Mouse (Mus musculus): Measurements from ENCODE around the gene Nop53. TPM values are rescaled to one million over a fixed set of nuclear protein-coding genes. Genes with fewer than 3 reads are reported as not detected.

The Nop53 gene
- 150 and 152 TPM in 2 replicates for polyA plus RNA-seq (2015; fragmentation: Nextera tagmentation; extraction: Ambion mirVana)

DNA sequence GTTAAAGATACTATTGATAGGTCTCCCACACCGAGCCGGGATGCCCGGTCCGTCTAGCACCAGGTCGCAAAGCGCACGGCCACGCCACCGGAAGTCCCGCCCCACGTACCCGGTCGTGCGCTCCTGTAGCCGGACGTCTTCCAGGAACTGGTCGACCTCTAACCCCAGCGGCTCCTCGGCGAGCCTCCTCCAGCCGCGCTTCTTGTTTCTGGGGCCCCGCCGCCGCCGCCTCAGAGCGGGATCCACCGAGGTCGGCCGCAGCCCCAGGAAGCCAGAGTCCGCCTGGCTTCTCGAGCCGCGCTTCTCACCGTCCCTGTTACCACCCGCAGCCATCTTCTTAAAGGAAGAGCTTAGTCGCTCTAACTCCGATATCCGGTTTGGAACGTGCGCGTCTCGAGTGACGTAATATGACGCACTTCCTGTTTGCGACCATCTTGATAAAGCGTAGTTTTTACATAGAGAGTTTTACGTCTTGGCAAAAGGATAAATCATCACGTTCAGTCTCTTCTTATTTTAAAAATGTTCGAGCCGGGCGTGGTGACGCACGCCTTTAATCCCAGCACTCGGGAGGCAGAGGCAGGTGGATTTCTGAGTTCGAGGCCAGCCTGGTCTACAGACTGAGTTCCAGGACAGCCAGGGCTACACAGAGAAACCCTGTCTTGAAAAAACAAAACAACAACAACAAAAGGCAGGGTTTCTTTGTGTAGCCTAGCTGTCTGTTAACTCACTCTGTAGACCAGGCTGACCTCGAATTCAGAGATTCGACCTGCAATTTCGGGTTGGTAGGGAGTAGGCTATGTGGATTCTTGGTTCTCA is at the start of gene Nop53:
Gene Nop53 (minus strand): TSS at position 354 of the 816 bp plus-strand sequence.
- Histone ChIP-seq H3K9ac (peak within 1 kb of the TSS; percentile 71), H3K4me1 (peaks cover 19% of the 10 kb centered on the region), H3K9me3 (replicated peaks) (no peaks in the 10 kb centered on the region), H3K27me3 (no peaks in the 10 kb centered on the region), H3K27ac (peak within 1 kb of the TSS; percentile 91), H3K4me2 (peak within 1 kb of the TSS; percentile 84), H3K4me3 (peak within 1 kb of the TSS; percentile 65), H3K36me3 (ENCODE audit: poor library complexity, severe bottlenecking) (peaks cover 36% of the 10 kb centered on the region)
- peak; percentile 95 for ATAC-seq
- 2% methylated on average over 59 of the region's 59 CpGs for WGBS

DNA sequence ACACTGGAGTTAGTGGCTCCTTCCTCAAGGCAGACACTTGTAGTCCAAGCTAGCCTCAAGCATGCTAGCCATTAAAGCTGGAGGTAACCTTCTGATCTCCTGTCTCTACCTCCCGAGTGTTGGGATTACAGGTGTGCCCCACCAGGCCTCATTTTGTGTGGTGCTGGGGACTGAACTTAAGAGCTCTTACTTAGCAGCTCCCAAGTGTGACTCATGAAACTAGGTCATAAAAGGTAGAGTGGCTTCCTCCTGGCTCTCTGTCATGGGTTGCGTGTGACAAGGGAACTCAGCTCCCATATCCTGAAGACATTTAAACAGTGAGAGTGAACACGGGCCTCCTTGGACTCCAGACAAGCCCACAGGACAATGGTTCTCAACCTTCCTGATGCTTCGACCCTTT is 47.9 kb upstream of the Nop53 start:
- H3K9me3 ChIP-seq (replicated peaks): no peaks in the 10 kb centered on the region
- 94% methylated on average over 4 of the region's 4 CpGs for WGBS
- no peak overlapping the region for H3K4me2 ChIP-seq
- H3K4me1 ChIP-seq: no peaks in the 10 kb centered on the region
- no peak overlapping the region for H3K9ac ChIP-seq
- H3K4me3 ChIP-seq: no peak overlapping the region
- ATAC-seq: no peak
- H3K36me3 ChIP-seq (ENCODE audit: poor library complexity, severe bottlenecking): peaks cover 95% of the 10 kb centered on the region
- no peaks in the 10 kb centered on the region for H3K27me3 ChIP-seq
- no peak overlapping the region for H3K27ac ChIP-seq

DNA sequence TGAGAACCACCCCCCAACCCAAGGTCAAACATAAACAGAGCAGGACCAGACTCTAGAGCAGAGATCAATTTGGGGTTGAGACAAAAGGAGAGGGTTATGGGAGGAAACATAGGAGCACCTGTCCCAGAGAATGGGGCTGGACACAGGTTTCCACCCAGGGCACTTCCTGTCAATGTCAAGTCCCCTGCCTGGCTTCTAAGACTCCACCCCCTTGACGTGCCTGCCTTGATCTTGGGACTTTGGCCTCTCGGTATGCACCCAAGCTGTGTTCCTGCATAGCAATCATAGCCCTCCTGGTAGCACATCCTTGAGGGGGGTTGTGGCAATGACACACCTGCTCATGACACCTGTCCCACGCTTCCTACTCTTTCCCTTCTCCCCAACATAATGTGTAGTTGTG is 47.3 kb upstream of the Nop53 start:
- 81% methylated on average over 3 of the region's 3 CpGs for whole genome bisulfite sequencing

DNA sequence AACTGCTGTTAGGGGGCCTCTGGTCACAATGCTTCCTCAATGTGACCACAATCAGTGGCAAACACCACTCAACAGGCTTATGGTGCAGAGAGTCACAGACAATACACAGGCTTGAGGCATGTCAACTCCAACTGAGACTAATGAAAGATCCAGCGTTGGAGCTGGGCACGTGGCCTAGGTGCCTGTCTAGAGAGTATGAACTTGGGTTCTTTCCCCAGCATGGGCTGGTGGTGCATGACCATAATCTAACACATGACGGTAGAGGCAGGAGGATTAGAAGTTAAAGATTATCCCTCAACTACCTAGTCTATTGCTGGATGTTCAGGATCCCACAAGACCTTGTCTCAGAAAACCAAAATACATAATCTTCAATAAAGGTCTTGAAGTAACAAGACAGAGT is 45.9 kb upstream of the Nop53 start:
- H3K27ac ChIP-seq: no peak overlapping the region
- H3K27me3 ChIP-seq: no peaks in the 10 kb centered on the region
- H3K36me3 ChIP-seq (ENCODE audit: poor library complexity, severe bottlenecking): peaks cover 99% of the 10 kb centered on the region
- no peak overlapping the region for H3K4me2 ChIP-seq
- no peaks in the 10 kb centered on the region for H3K9me3 ChIP-seq (replicated peaks)
- no peak for ATAC-seq
- H3K4me3 ChIP-seq: no peak overlapping the region
- WGBS: 95% methylated on average over 3 of the region's 3 CpGs
- H3K4me1 ChIP-seq: no peaks in the 10 kb centered on the region
- no peak overlapping the region for H3K9ac ChIP-seq

More for the DNA sequence above, 47.3 kb upstream of the Nop53 start:
- H3K27ac ChIP-seq: no peak overlapping the region
- H3K9ac ChIP-seq: no peak overlapping the region
- no peaks in the 10 kb centered on the region for H3K4me1 ChIP-seq
- peaks cover 99% of the 10 kb centered on the region for H3K36me3 ChIP-seq (ENCODE audit: poor library complexity, severe bottlenecking)
- H3K9me3 ChIP-seq (replicated peaks): no peaks in the 10 kb centered on the region
- no peak overlapping the region for H3K4me2 ChIP-seq
- no peak for ATAC-seq
- H3K4me3 ChIP-seq: no peak overlapping the region
- no peaks in the 10 kb centered on the region for H3K27me3 ChIP-seq

DNA sequence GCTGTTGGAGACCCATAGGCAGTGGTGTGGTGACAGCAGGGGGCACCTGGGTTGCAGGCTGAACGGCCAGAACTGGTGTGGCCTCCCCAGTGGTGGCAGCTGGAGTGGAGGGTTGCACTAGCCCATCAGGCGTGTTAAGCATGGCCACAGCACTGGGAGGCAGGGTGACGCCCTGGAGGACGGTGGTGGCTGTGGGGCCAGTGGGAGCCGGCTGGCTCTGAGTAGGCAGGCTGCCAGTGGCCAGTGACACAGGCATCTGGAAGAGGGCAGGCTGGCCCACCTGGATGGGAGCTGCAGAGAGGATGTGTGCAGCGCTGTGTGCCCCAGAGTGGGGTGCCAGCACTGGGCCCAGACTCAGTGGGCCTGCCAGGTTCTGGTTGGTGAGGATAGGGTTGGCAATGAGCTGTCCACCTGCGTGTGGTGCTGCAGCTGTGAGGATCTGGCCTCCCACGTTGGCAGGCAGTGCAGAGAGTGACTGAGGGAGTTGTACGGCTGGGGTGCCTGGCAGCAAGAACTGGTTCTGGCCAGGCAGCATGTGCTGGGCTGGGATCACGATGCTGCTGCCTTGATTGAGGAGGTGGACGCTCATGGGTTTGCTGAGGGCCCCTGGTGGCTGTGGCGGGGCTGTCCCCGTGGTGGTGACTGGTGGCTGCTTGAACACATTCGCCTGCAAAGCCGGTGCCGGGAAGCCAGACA is 41.9 kb upstream of the Nop53 start:
- H3K9me3 ChIP-seq (replicated peaks): no peaks in the 10 kb centered on the region
- ATAC-seq: no peak
- no peak overlapping the region for H3K27ac ChIP-seq
- H3K4me2 ChIP-seq: no peak overlapping the region
- H3K27me3 ChIP-seq: no peaks in the 10 kb centered on the region
- H3K36me3 ChIP-seq (ENCODE audit: poor library complexity, severe bottlenecking): peaks cover 86% of the 10 kb centered on the region
- H3K4me1 ChIP-seq: no peaks in the 10 kb centered on the region
- WGBS: 96% methylated on average over 16 of the region's 16 CpGs
- no peak overlapping the region for H3K4me3 ChIP-seq
- no peak overlapping the region for H3K9ac ChIP-seq

DNA sequence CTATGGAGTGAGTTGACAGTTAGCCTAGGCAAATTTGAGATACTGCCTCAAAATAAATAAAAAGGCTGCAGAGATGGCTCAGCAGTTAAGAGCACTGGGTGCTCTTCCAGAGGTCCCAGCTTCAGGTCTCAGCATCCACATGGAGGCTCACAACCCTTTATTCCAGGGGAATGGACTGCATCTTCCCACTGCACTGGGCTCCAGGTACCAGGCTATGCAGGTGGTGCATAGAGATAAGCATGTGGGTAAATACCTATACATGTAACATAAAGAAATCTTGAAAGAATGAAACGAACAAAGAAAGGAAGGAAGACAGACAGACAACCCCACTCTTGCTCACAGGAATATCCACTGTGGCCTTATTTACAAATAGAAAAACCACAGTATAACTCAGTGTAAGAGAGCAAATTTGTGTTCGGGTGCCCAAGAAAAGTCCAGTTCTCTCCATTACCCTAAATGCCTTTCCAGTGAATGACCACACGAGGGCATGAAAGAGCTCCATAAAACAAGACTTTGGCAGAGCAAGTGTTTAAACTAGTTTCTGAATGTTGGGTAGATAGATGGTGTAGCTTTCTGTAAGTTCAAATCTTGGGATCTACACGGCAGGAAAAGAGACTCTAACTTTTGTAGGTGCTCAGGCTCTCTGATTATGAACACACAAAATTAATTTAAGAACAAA is 37.0 kb upstream of the Nop53 start:
- no peaks in the 10 kb centered on the region for H3K9me3 ChIP-seq (replicated peaks)
- H3K4me1 ChIP-seq: no peaks in the 10 kb centered on the region
- H3K36me3 ChIP-seq (ENCODE audit: poor library complexity, severe bottlenecking): peaks cover 79% of the 10 kb centered on the region
- no peak for ATAC-seq
- no peak overlapping the region for H3K27ac ChIP-seq
- H3K9ac ChIP-seq: no peak overlapping the region
- no peak overlapping the region for H3K4me2 ChIP-seq
- H3K27me3 ChIP-seq: no peaks in the 10 kb centered on the region
- WGBS: 39% methylated on average over 4 of the region's 4 CpGs
- H3K4me3 ChIP-seq: no peak overlapping the region

DNA sequence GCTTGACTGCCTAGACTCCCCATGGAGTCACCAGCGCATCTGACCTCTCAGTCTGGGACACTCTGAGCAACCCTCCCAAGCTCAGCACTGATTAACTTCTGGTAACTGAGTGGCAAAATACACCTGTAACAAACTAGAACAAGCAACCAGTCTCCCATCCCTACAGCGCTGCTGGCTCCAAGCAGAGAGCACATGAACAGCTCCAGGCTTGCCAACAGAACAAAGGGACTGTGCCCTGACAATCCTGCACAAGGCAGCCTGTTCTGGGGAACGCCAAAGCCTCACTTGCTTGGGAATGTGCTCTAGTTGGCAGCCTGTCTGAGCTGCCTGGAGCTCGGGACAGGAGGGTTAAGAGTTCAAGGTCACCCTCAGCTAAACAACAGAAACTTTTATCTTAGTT is 35.7 kb upstream of the Nop53 start:
- H3K27me3 ChIP-seq: no peaks in the 10 kb centered on the region
- no peak for ATAC-seq
- no peak overlapping the region; the same call in 1 of the 2 replicates for H3K9ac ChIP-seq
- WGBS: 82% methylated on average over 4 of the region's 4 CpGs
- H3K27ac ChIP-seq: no peak overlapping the region
- peaks cover 79% of the 10 kb centered on the region for H3K36me3 ChIP-seq (ENCODE audit: poor library complexity, severe bottlenecking)
- no peak overlapping the region for H3K4me2 ChIP-seq
- no peaks in the 10 kb centered on the region for H3K4me1 ChIP-seq
- no peaks in the 10 kb centered on the region for H3K9me3 ChIP-seq (replicated peaks)
- H3K4me3 ChIP-seq: no peak overlapping the region

DNA sequence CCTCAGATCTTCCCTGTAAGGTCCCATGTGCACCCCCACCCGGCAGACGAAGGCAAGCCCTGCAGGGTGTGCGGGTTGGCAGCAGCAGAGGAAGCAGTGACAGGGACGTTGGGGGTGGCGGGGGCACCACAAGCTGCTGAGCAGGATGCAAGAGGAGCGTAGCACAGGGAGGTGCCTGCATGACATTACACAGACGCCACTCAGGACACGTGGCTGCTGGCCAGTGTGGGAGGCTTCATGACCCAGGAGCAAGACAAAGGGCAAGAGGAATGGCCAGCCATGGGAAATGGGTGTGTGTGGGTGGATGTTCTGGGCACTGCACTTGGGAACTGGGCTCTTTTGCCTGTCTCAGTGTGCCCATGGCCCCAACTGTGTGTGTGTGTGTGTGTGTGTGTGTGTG is 34.4 kb upstream of the Nop53 start:
- no peak overlapping the region for H3K4me2 ChIP-seq
- WGBS: 85% methylated on average over 8 of the region's 8 CpGs
- no peaks in the 10 kb centered on the region for H3K27me3 ChIP-seq
- no peak overlapping the region for H3K9ac ChIP-seq
- no peak overlapping the region for H3K27ac ChIP-seq
- H3K36me3 ChIP-seq (ENCODE audit: poor library complexity, severe bottlenecking): peaks cover 79% of the 10 kb centered on the region
- ATAC-seq: 0 out of 2 replicates have a peak, but pooled peaks have one; percentile 2
- H3K9me3 ChIP-seq (replicated peaks): no peaks in the 10 kb centered on the region
- H3K4me1 ChIP-seq: no peaks in the 10 kb centered on the region
- H3K4me3 ChIP-seq: no peak overlapping the region

DNA sequence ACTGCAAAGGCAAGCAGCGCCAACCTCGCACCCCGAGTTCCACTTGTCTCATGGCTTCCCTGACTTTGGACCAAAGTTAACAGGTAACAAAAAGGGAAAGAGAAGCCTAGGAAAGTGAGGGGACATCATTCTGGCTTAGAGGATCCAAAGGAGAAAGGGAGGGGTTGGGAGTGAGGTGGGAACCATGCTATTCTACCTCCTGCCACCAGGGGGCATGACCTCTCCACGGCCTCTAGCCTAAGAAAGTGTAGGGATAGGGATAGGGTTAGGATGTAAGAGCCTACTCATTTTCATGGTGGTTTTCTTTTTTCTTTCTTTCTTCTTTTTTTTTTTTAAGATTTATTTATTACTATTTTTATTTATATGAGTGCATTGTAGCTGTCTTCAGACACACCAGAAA is 30.0 kb upstream of the Nop53 start:
- Histone ChIP-seq H3K9ac (no peak overlapping the region), H3K9me3 (replicated peaks) (no peaks in the 10 kb centered on the region), H3K27ac (no peak overlapping the region), H3K36me3 (ENCODE audit: poor library complexity, severe bottlenecking) (peaks cover 97% of the 10 kb centered on the region), H3K27me3 (no peaks in the 10 kb centered on the region), H3K4me1 (no peaks in the 10 kb centered on the region), H3K4me2 (no peak overlapping the region), H3K4me3 (no peak overlapping the region)
- no peak for ATAC-seq
- 80% methylated on average over 4 of the region's 4 CpGs for WGBS

DNA sequence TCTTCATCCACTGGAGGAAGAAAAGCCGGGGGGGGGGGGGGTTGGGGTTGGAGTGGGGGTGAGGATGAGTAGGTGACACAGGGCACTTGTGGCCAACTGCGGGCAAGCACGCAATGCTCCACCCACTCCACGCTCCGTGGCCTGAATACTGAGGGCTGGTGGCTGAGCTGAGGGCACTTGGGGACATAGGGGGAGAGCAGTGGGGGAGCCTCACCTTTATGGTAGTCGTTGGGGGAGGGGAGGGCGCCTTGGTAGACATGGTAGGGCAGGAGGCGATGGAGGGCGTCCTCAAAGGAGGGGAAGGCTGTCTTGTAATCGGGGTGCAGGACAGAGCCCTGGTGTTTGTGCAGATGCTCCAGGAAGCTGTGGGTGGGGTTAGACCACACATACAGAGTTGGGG is 29.6 kb upstream of the Nop53 start:
- Histone ChIP-seq H3K4me3 (no peak overlapping the region), H3K27ac (no peak overlapping the region)
- 93% methylated on average over 10 of the region's 10 CpGs for WGBS

DNA sequence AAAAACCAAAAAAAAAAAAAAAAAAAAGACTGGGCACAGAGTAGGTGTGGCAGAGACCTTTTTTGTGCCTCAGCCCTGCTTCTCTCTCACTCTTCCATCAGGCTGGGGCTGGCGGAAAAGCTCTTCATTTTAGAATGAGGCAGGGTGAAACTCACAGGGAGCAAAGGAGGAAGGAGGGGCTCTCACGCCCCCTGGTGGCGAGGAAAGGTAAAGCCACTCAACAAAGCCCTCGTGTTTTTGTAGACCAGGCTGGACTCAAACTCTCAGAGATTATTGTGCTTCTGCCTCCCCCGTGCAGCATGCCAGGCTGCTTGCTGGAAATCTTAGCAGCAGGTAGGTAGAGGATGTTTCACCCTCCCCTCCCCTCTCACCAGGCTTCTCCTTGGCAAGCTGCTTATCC is 28.8 kb upstream of the Nop53 start:
- Histone ChIP-seq H3K27me3 (no peaks in the 10 kb centered on the region), H3K4me2 (no peak overlapping the region), H3K4me1 (no peaks in the 10 kb centered on the region), H3K27ac (no peak overlapping the region), H3K9me3 (replicated peaks) (no peaks in the 10 kb centered on the region), H3K36me3 (ENCODE audit: poor library complexity, severe bottlenecking) (peaks cover 96% of the 10 kb centered on the region), H3K9ac (no peak overlapping the region), H3K4me3 (no peak overlapping the region)
- WGBS: 64% methylated on average over 5 of the region's 5 CpGs
- ATAC-seq: no peak

More for the DNA sequence above, 29.6 kb upstream of the Nop53 start:
- Histone ChIP-seq H3K9ac (no peak overlapping the region), H3K4me1 (no peaks in the 10 kb centered on the region), H3K36me3 (ENCODE audit: poor library complexity, severe bottlenecking) (peaks cover 96% of the 10 kb centered on the region), H3K4me2 (no peak overlapping the region), H3K9me3 (replicated peaks) (no peaks in the 10 kb centered on the region), H3K27me3 (no peaks in the 10 kb centered on the region)
- ATAC-seq: no peak

DNA sequence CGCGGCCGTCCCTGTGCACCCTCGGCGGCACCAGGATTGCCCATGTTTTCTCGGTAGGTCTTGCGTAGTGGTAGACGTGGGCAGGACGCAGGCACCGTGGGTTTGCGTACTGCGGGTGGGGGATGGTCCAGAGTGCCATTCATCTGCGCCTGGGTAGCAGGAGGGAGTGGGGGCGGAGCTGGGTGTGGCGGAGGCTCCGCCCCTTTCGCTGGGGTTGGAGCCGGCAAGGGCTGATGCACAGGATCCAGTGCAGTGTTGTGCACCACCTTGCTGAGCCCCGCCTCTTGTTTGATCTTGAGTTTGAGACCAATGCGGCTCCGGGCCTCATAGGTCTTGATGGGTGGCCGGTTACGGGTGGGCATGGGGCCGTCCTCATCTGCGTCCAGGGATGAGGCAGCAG is 26.4 kb upstream of the Nop53 start:
- Histone ChIP-seq H3K27me3 (no peaks in the 10 kb centered on the region), H3K9me3 (replicated peaks) (no peaks in the 10 kb centered on the region), H3K27ac (no peak overlapping the region), H3K4me3 (no peak overlapping the region), H3K4me2 (no peak overlapping the region), H3K4me1 (0 out of 2 replicates have a peak, but pooled peaks cover 2% of the 10 kb centered on the region), H3K9ac (no peak overlapping the region), H3K36me3 (ENCODE audit: poor library complexity, severe bottlenecking) (peaks cover 71% of the 10 kb centered on the region)
- no peak for ATAC-seq
- WGBS: 53% methylated on average over 25 of the region's 25 CpGs
